Mouse (Mus musculus) macrophage (primary cell): ENCODE data around the gene Ccl28. TPM values are rescaled to one million over a fixed set of nuclear protein-coding genes. Genes with fewer than 3 reads are reported as not detected.
"Not testable (repeated sequence)": the region's sequence is repeated elsewhere in the genome, so short reads cannot be mapped to it uniquely, and the experiment has no call there.

Experiments
- H3K27ac ChIP-seq: fragments of 350-480 bp; formaldehyde crosslinking; 2 replicates; pipeline ENCODE4 v1.9.0; 2021
- H3K36me3 ChIP-seq: fragments of 350-480 bp; formaldehyde crosslinking; 2 replicates; pipeline ENCODE4 v1.9.0; 2021; ENCODE audit errors: inconsistent target
- H3K4me3 ChIP-seq: fragments of 350-480 bp; formaldehyde crosslinking; 2 replicates; pipeline ENCODE4 v1.9.0; 2021; ENCODE audit errors: inconsistent target
- H3K79me2 ChIP-seq: fragments of 350-480 bp; formaldehyde crosslinking; 2 replicates; pipeline ENCODE4 v1.9.0; 2021; ENCODE audit errors: inconsistent target
- WGBS: methylation state at CpG from one replicate; pipeline ENCODE4 v1.1.7; 2026; ENCODE audit warnings: inconsistent platforms; ENCODE audit not compliant: missing documents; 5-methylcytosine and 5-hydroxymethylcytosine counted together
- polyA plus RNA-seq: library from polyadenylated mRNA; stranded (reverse); fragments of 250-400 nt; gene quantifications from 3 replicates; pipeline ENCODE4 v1.2.4, GENCODE M21; 2018; ENCODE audit warnings: inconsistent platforms
- total RNA-seq, 78 experiments: library from RNA; depleted of rRNA; stranded (reverse); fragments of 250-400 nt; gene quantifications; 1 replicate in 9 of 78; 2 replicates in 24 of 78; 3 replicates in 43 of 78; 4 replicates in 2 of 78; pipeline ENCODE4 v1.2.4; 2018; ENCODE audit warnings: inconsistent platforms in 56 of 78

Ccl28 gene
- total RNA-seq (2018; cell fraction: chromatin; rRNA removed): not detected
- total RNA-seq (2018; cell fraction: cytosol; rRNA removed): under 1 TPM in 12 of 26 experiments, not detected in 14; 0.03 to 0.10 (median 0.05) TPM
- total RNA-seq (2018; cell fraction: nucleus; rRNA removed): under 1 TPM in 2 of 26 experiments, not detected in 24; 0.20 to 0.36 TPM
- polyA plus RNA-seq: 0.10 TPM in 1 of 3 replicates, not detected in the others

DNA sequence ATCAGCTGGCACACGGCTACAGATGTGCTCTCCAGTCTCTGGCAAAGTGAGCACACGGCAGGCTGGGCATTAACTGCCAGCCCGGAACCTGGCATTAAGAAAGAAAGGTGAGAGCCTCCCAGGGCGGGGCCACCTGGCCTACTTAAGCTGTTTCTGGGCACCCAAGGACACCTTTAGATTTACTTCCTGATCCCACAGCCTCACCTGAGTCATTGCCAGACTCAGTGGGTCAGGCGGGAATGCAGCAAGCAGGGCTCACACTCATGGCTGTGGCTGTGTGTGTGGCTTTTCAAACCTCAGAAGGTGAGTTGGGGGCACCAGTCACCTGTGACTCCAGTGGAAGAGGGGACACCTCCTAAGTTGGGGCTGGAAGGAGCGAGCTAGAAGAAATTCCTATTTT, at the start of gene Ccl28:
TSS of gene Ccl28 (plus strand) at position 186 of the 400 bp plus-strand sequence.
- 92% methylated on average over 6 of the region's 6 CpGs for WGBS
- no peaks in the 10 kb centered on the region for H3K36me3 ChIP-seq
- H3K79me2 ChIP-seq: no peaks in the 10 kb centered on the region
- no peak within 1 kb of the TSS for H3K4me3 ChIP-seq
- no peak within 1 kb of the TSS for H3K27ac ChIP-seq

DNA sequence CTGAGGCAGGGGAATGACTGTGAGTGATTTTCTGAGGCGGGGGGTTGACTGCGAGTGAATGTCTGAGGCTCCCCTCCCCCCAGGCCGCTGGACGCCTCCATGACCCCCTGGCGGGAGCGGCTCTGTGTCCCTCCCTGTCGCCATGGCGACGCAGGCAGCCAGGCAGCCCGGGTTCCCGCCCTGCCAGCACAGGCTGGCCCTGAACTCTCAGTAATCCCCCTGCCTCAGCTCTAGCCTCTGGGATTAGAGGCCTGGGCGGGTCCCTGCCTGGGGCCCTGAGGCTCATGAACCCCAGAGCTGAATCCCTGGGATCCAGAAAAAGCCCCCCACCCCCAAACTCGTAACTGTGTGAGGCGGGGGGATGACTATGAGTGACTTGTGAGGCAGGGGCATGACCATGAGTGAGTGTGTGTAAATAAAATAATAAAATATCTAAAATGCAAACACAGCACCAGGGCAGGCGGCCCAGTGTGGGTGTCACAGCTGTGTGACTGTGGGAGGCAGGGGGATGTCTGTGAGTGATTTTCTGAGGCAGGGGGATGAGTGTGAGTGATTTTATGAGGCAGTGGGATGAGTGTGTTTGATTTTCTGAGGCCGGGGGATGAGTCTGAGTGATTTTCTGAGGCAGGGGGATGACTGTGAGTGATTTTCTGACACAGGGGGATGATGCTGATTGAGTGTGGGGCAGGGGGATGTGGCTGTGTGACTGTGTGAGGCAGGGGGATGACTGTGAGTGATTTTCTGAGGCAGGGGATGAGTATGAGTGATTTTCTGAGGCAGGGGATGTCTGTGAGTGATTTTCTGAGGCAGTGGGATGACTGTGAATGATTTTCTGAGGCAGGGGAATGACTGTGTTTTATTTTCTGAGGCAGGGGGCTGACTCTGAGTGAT, 27.1 kb upstream of the Ccl28 start:
- H3K36me3 ChIP-seq, H3K27ac ChIP-seq: not testable (repeated sequence)
- 51% methylated on average over 14 of the region's 16 CpGs for WGBS

DNA sequence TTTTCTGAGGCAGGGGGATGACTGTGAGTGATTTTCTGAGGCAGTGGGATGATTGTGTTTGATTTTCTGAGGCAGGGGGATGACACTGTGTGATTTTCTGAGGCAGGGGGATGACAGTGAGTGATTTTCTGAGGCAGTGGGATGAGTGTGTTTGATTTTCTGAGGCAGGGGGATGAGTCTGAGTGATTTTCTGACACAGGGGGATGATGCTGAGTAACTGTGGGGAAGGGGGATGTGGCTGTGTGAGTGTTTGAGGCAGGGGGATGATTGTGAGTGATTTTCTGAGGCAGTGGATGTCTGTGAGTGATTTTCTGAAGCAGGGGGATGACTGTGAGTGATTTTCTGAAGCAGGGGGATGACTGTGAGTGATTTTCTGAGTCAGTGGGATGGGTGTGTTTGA, 25.2 kb upstream of the Ccl28 start:
- not testable (repeated sequence) for H3K36me3 ChIP-seq, H3K79me2 ChIP-seq

More for the DNA sequence above, 27.1 kb upstream of the Ccl28 start:
- not testable (repeated sequence) for H3K4me3 ChIP-seq, H3K79me2 ChIP-seq

DNA sequence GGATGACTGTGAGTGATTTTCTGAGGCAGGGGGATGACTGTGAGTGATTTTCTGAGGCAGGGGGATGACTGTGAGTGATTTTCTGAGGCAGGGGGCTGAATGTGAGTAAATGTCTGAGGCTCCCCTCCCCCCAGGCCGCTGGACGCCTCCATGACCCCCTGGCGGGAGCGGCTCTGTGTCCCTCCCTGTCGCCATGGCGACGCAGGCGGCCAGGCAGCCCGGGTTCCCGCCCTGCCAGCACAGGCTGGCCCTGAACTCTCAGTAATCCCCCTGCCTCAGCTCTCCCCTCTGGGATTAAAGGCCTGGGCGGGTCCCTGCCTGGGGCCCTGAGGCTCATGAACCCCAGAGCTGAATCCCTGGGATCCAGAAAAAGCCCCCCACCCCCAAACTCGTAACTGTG, 24.6 kb upstream of the Ccl28 start:
- H3K79me2 ChIP-seq, H3K27ac ChIP-seq, H3K36me3 ChIP-seq, H3K4me3 ChIP-seq: not testable (repeated sequence)
- 39% methylated on average over 5 of the region's 12 CpGs for WGBS

More for the DNA sequence above, 25.2 kb upstream of the Ccl28 start:
- H3K4me3 ChIP-seq, H3K27ac ChIP-seq: not testable (repeated sequence)

DNA sequence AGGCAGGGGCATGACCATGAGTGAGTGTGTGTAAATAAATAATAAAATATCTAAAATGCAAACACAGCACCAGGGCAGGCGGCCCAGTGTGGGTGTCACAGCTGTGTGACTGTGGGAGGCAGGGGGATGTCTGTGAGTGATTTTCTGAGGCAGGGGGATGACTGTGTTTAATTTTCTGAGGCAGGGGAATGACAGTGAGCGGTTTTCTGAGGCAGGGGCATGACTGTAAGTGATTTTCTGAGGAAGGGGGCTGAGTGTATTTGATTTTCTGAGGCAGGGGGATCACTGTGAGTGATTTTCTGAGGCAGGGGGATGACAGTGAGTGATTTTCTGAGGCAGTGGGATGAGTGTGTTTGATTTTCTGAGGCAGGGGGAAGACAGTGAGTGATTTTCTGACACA, 24.1 kb upstream of the Ccl28 start:
- not testable (repeated sequence) for H3K27ac ChIP-seq, H3K36me3 ChIP-seq, H3K79me2 ChIP-seq, H3K4me3 ChIP-seq
- 63% methylated on average over 2 of the region's 2 CpGs for WGBS

DNA sequence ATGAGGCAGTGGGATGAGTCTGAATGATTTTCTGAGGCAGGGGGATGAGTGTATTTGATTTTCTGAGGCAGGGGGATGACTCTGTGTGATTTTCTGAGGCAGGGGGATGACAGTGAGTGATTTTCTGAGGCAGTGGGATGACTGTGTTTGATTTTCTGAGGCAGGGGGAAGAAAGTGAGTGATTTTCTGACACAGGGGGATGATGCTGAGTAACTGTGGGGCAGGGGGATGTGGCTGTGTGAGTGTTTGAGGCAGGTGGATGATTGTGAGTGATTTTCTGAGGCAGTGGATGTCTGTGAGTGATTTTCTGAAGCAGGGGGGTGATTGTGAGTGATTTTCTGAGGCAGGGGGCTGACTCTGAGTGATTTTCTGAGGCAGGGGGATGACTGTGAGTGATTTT, 23.5 kb upstream of the Ccl28 start:
- not testable (repeated sequence) for H3K79me2 ChIP-seq, H3K36me3 ChIP-seq, H3K27ac ChIP-seq, H3K4me3 ChIP-seq

DNA sequence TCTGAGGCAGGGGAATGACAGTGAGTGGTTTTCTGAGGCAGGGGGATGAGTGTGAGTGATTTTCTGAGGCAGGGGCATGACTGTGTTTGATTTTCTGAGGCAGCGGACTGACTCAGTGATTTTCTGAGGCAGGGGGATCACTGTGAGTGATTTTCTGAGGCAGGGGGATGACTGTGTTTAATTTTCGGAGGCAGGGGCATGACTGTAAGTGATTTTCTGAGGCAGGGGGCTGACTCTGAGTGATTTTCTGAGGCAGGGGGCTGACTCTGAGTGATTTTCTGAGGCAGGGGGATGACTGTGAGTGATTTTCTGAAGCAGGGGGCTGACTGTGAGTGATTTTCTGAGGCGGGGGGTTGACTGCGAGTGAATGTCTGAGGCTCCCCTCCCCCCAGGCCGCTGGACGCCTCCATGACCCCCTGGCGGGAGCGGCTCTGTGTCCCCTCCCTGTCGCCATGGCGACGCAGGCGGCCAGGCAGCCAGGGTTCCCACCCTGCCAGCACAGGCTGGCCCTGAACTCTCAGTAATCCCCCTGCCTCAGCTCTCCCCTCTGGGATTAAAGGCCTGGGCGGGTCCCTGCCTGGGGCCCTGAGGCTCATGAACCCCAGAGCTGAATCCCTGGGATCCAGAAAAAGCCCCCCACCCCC, 20.8 kb upstream of the Ccl28 start:
- H3K79me2 ChIP-seq, H3K4me3 ChIP-seq, H3K36me3 ChIP-seq, H3K27ac ChIP-seq: not testable (repeated sequence)
- 54% methylated on average over 12 of the region's 13 CpGs for WGBS

DNA sequence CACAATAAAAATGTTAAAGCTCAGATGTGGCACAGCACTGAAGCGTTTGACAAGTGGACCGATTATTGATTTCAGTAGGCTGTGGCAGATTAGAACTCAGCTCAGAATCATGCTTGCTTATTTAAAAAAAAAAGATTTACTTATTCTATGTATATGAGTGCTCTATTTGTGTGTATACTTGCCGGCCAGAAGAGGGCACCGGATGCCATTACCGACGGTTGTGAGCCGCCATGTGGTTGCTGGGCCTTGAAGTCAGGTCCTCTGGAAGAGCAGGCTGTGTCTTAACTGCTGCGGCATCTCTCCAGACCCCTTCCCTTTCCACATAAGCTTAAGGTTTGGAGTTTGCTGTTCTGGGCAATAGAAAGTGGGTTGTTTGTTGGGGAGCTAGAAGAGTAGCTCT, 19.7 kb upstream of the Ccl28 start:
- not testable (repeated sequence) for H3K27ac ChIP-seq, H3K4me3 ChIP-seq, H3K79me2 ChIP-seq, H3K36me3 ChIP-seq
- 91% methylated on average over 6 of the region's 8 CpGs for WGBS

DNA sequence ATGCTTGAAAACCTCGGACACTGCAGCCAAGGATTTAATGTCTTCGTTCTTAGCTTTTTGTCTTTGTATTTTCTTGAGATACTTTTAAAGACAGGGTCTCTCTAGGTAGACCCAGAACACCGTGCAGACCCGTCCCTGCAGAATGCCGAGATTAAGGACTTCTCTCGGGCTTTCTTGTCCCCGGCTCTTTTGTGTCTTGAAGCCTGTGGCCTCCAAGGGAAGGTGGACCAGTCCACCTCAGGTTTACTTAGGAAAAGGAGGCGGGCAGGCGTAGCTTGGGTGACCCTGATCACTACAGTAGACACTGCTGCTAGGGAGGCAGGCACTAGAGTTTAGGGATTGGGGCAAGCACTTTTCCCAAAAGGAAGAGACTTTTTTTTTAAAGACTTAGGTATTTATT, 19.3 kb upstream of the Ccl28 start:
- 93% methylated on average over 7 of the region's 9 CpGs for WGBS
- not testable (repeated sequence) for H3K4me3 ChIP-seq, H3K27ac ChIP-seq, H3K79me2 ChIP-seq, H3K36me3 ChIP-seq

DNA sequence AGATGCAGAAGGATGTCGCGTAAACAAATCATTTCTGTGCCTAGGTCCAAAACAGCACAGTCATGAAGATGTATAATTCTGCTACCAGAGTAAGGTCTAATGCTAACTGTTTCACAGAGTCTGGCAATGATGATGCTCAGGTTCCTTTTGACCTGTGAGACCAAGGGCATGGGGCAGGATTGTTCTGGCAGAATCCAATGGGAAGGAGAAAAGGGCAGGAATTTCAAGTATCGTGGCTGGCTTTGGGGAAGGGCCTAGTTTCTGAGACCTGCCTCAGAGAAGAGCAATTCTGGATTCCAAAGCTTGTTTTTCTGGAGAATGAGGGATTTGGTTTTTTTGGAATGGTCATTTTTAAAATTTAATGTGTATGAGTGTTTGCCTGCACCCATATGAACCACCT, 4.8 kb upstream of the Ccl28 start:
- Histone ChIP-seq H3K4me3 (no peak overlapping the region), H3K79me2 (no peaks in the 10 kb centered on the region), H3K36me3 (no peaks in the 10 kb centered on the region), H3K27ac (no peak overlapping the region)
- WGBS: 93% methylated on average over 3 of the region's 3 CpGs

DNA sequence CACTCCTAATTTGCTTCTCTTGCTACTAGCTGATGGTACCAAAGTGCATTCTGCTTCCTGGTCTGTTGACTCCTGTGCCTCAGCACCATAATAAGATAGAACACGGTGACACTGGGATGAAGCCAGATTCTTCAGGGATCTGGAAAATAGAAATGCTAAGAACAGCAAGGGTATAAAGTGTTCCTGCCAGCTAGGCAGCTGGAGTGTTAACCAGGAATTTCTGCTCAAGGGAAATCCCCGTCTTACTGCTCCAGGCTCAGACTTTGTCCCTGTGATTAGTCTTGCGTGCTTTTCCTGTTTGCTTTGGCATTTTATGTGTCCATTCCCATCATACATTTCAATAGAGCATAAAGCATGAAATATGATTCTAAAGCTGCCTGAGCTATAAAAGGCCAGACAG, 3.9 kb upstream of the Ccl28 start:
- Histone ChIP-seq H3K27ac (no peak overlapping the region), H3K4me3 (no peak overlapping the region), H3K36me3 (no peaks in the 10 kb centered on the region), H3K79me2 (no peaks in the 10 kb centered on the region)
- WGBS: 83% methylated on average over 3 of the region's 3 CpGs

DNA sequence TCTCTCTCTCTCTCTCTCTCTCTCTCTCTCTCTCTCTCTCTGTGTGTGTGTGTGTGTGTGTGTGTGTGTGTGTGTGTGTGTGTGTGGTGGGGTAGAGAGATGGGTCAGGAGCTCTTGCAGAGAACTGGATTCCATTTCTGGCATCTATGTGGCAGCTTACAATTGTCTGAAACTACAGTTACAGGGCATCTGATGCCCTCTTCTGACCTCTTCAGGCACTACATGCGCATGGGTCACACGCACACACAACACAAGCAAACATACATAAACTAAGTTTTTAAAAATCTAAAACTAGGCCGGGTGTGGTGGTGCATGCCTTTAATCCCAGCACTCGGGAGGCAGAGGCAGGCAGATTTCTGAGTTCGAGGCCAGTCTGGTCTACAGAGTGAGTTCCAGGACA, 2.3 kb downstream of the Ccl28 start:
- H3K27ac ChIP-seq, H3K4me3 ChIP-seq, H3K79me2 ChIP-seq, H3K36me3 ChIP-seq: not testable (repeated sequence)
- WGBS: 69% methylated on average over 4 of the region's 5 CpGs

DNA sequence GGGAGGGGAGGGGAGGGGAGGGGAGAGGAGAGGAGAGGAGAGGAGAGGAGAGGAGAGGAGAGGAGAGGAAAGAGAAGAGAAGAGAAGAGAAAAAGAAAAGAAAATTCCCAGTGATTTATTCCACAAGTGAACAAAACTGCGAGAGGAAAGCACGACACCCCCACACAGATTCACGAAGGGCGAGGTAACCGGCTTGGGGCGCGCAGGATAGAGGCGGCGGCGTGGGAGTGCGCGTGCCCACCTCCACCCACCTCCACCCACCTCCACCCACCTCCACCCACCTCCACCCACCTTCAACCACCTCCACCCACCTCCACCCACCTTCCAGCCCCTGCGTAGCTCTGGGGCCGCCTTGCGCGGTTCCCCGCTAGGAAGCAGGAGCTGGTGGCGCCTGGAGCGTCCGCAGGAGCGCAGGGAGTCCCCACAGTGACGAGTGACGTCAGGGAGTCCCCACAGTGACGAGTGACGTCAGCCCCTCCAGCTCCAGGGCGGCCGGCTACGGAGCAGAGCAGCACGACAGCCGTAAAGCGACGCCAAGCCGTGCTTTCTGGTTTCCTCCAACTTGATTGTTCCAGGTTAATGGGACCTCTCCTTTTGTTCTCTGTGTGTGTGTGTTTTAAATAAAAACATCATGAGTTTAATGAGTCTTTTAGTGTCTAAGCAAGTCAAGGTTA, 8.0 kb downstream of the Ccl28 start:
- WGBS: 2% methylated on average over 20 of the region's 33 CpGs
- Histone ChIP-seq H3K36me3 (no peaks in the 10 kb centered on the region), H3K4me3 (no peak overlapping the region; the same call in 1 of the 2 replicates), H3K27ac (no peak overlapping the region), H3K79me2 (no peaks in the 10 kb centered on the region)

DNA sequence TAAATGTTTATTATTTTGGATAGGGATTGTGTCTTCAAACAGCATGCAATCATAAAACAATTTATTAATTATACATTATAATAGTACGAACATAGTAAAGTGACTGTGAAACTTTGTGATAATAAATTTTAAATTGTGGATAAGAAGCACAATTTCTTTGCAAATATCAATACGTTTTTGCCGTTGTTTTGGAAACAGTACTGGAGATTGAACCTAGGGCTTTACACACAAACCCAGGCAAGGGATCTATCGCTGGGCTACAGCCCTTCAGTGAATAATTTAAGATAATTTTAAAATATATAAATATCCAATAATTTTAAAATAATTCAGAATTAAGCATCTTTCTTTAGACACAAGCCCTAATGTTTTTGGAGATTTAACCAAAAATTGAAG, 8.5 kb downstream of the Ccl28 start:
- H3K27ac ChIP-seq: no peak overlapping the region
- H3K79me2 ChIP-seq: no peaks in the 10 kb centered on the region
- H3K36me3 ChIP-seq: no peaks in the 10 kb centered on the region
- H3K4me3 ChIP-seq: no peak overlapping the region; the same call in 1 of the 2 replicates
- 79% methylated on average over 4 of the region's 4 CpGs for WGBS

DNA sequence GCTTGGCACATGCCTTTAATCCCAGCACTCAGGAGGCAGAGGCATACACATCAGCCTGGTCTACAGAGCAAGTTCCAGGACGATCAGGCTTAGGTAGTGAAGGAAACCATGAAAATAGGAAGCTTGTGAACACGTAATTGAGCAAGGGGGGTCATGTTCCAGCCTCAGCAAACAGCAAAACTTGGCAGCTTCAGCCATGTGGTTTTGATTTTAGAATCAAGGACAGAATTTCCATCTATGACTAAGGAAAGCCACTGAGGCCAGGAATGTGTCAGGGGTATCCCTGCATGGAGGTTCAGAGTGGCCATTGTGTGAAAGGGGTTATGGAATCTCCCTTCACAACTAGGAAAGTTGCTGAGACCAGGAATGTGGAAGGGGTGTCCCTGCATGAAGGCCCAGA, 11.9 kb downstream of the Ccl28 start:
- 10% methylated on average over 2 of the region's 2 CpGs for WGBS
- no peaks in the 10 kb centered on the region for H3K79me2 ChIP-seq
- no peaks in the 10 kb centered on the region for H3K36me3 ChIP-seq
- H3K4me3 ChIP-seq: no peak overlapping the region
- no peak overlapping the region for H3K27ac ChIP-seq
